Mouse (Mus musculus) lung, postnatal 0 days (tissue): Measurements from ENCODE around the gene Sdccag8.

Experiments
- CTCF ChIP-seq: IDR thresholded peaks from 2 replicates; pipeline ENCODE4 v1.5.1; 2016; ENCODE audit warnings: antibody characterized with exemption, mild to moderate bottlenecking
- EP300 ChIP-seq: IDR thresholded peaks from 2 replicates; pipeline ENCODE4 v1.6.1; 2016; ENCODE audit warnings: antibody characterized with exemption, mild to moderate bottlenecking, control low read depth

GRCm38 (mm10) chr1:177014921-177015439 lies 200.5 kb downstream of the Sdccag8 start:
- TF ChIP-seq CTCF (no peak), EP300 (no peak)
